Mouse (Mus musculus) left cerebral cortex, postnatal 25 days (tissue): ENCODE results near the gene Fam24a. TPM values are rescaled to one million over a fixed set of nuclear protein-coding genes. Genes with fewer than 3 reads are reported as not detected.

Experiments used
- DNase-seq, 2 experiments: peaks; one replicate each; pipeline ENCODE4 v3.0.0; 2022; ENCODE audit warnings: low spot score in 2 of 2, mixed read lengths in 1 of 2
- intact Hi-C: fragments of 180-260 bp; cut with DNase I; formaldehyde crosslinking; loops from one replicate; pipeline ENCODE4 v1.15.1; 2025
- total RNA-seq, 2 experiments: library from RNA; stranded (reverse); gene quantifications; 2 replicates each; pipeline ENCODE4 v1.2.3; 2021

Gene Fam24a
- total RNA-seq, 2 experiments from 2014 or later, result not detected

GRCm38 (mm10) chr7:131371880-131372651 is 38.4 kb downstream of the Fam24a start:
- intact Hi-C loops, result no loop called here

More at GRCm38 (mm10) chr7:131371880-131372651, 38.4 kb downstream of the Fam24a start:
- no peak for DNase-seq

Other genes starting within 250 kb of the Fam24a start
- not detected for gene 4933402N03Rik, start 187.6 kb upstream of the Fam24a start, total RNA-seq
- not detected for gene 5430419D17Rik, start 159.5 kb upstream of the Fam24a start, total RNA-seq
- under 1 TPM; 0.16 to 0.23 TPM for gene Cuzd1, start 11.6 kb upstream of the Fam24a start, total RNA-seq
- not detected for gene Fam24b, start 4.3 kb upstream of the Fam24a start, total RNA-seq
- 10 to 100 TPM; 22.6 to 33.1 TPM for gene 2310057M21Rik, start 28.9 kb downstream of the Fam24a start, total RNA-seq
- gene Pstk, start 37.3 kb downstream of the Fam24a start, total RNA-seq, result 10 to 100 TPM; 49.1 to 53.5 TPM
- gene Ikzf5, start 76.7 kb downstream of the Fam24a start, total RNA-seq, result 10 to 100 TPM; 45.0 to 48.4 TPM
- 10 to 100 TPM; 76.1 to 79.3 TPM for gene Acadsb, start 76.7 kb downstream of the Fam24a start, total RNA-seq
- gene Hmx3, start 209.0 kb downstream of the Fam24a start, total RNA-seq, result not detected
- not detected for gene Hmx2, start 214.9 kb downstream of the Fam24a start, total RNA-seq
- gene Bub3, start 226.4 kb downstream of the Fam24a start, total RNA-seq, result 10 to 100 TPM; 61.5 to 62.7 TPM